Mouse (Mus musculus) cerebellum, adult 2 months (tissue): Measurements from ENCODE around the gene Il15. TPM values are rescaled to one million over a fixed set of nuclear protein-coding genes. Genes with fewer than 3 reads are reported as not detected.

Experiments used
- DNase-seq, 2 experiments: peaks; one replicate each; pipeline ENCODE4 v3.0.0; 2021
- H3K27ac ChIP-seq: fragments of 200-500 bp; 2 replicates; pipeline ENCODE4 v1.5.1; 2012; ENCODE audit warnings: low read length, control low read depth, inconsistent platforms; ENCODE audit not compliant: insufficient read depth
- H3K27me3 ChIP-seq: fragments of 200-500 bp; 2 replicates; pipeline ENCODE4 v1.6.1; 2012; ENCODE audit warnings: inconsistent platforms, mild to moderate bottlenecking, low read length, moderate library complexity; ENCODE audit not compliant: control insufficient read depth, insufficient read depth
- H3K4me1 ChIP-seq: fragments of 200-500 bp; 2 replicates; pipeline ENCODE4 v1.6.1; 2011; ENCODE audit warnings: low read length; ENCODE audit not compliant: control insufficient read depth, insufficient read depth
- H3K4me3 ChIP-seq: fragments of 200-500 bp; replicated peaks from 2 replicates; pipeline ENCODE3; 2011; ENCODE audit warnings: mild to moderate bottlenecking, low read depth, low read length, control low read depth; ENCODE audit not compliant: insufficient read depth
- CTCF ChIP-seq: fragments of 200-500 bp; IDR thresholded peaks from 2 replicates; pipeline ENCODE4 v1.5.1; 2011; ENCODE audit warnings: low read depth, mild to moderate bottlenecking, control low read depth, low read length, moderate library complexity, borderline replicate concordance; ENCODE audit not compliant: insufficient read depth
- POLR2A ChIP-seq: fragments of 200-500 bp; IDR thresholded peaks from 2 replicates; pipeline ENCODE4 v1.6.1; 2011; ENCODE audit warnings: low read length, control low read depth, borderline replicate concordance; ENCODE audit not compliant: insufficient read depth
- WGBS: fragments of 180-500 bp; shearing (Covaris S2); methylation state at CpG from one replicate; pipeline ENCODE4 v1.1.7; 2018; 5-methylcytosine and 5-hydroxymethylcytosine counted together
- polyA plus RNA-seq: library from polyadenylated mRNA; depleted of rRNA; stranded (reverse); fragments of >200 nt; gene quantifications from 2 replicates; pipeline ENCODE4 v1.2.3, GENCODE M21; 2012; rRNA removed

Gene Il15
- 4.2 and 5.4 TPM in 2 replicates for polyA plus RNA-seq

DNA sequence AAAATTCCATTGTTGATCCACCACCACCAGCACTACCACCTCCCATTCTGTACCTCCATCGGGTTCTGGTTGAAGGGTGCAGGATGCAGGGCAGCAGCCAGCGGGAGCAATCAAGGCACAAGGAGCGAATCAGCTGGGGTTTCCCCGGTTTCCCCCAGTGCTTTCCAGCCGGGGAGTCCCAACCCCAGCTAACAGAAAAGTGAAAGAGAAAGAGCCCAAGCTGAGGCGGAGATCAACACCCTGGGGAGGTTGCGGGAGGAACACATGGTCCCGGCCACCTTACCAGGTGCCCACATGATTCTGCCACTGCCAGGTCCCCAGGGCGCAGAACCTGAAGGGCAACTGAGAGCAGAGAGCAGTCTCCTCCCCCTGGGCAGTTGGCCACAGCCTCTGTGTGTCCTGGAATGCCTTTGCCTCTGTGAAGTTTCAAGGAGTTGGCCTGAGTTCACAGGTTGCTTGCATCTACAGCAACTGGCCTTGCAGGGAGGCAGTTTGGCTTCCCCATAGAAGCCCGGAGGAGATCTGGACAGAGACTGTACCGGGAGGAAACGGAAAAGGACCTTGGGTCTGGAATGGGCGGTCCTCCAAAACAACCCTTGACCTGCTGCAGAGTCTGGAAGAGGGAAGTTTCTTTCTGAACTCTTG is at the start of gene Il15:
Il15 (minus strand) TSS at position 537 of the 645 bp plus-strand sequence.
- Histone ChIP-seq H3K4me3 (peak within 1 kb of the TSS; percentile 41), H3K27me3 (no peaks in the 10 kb centered on the region), H3K27ac (peak within 1 kb of the TSS; percentile 10; the same call in 1 of the 2 replicates), H3K4me1 (peaks cover 4% of the 10 kb centered on the region; the same call in 1 of the 2 replicates)
- peak; percentile 18 to 24 for DNase-seq
- WGBS = 6% methylated on average over 13 of the region's 13 CpGs
- TF ChIP-seq CTCF = no peak
- no peak for TF ChIP-seq POLR2A

DNA sequence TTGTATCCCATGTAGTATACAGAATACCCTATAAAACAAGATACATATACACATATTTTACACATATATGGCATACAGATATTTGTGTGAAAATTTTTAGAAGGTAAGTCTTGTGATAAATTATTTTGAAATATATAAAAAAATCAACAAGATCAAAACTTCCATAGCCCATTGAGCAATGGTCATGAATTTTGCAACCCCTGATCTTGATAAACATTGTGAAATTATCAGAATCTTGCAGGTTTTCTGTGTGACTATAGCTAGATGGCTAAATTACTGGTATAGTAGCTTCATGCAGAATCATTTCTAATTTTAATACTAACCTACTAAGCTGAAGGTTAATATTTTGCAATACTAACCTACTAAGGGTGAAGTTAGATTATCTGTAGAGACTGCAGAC is 41.9 kb upstream of the Il15 start:
- Histone ChIP-seq H3K4me1 (no peaks in the 10 kb centered on the region), H3K27ac (no peak overlapping the region), H3K4me3 (no peak overlapping the region), H3K27me3 (no peaks in the 10 kb centered on the region)
- DNase-seq = no peak
- TF ChIP-seq POLR2A = no peak
- TF ChIP-seq CTCF = no peak

DNA sequence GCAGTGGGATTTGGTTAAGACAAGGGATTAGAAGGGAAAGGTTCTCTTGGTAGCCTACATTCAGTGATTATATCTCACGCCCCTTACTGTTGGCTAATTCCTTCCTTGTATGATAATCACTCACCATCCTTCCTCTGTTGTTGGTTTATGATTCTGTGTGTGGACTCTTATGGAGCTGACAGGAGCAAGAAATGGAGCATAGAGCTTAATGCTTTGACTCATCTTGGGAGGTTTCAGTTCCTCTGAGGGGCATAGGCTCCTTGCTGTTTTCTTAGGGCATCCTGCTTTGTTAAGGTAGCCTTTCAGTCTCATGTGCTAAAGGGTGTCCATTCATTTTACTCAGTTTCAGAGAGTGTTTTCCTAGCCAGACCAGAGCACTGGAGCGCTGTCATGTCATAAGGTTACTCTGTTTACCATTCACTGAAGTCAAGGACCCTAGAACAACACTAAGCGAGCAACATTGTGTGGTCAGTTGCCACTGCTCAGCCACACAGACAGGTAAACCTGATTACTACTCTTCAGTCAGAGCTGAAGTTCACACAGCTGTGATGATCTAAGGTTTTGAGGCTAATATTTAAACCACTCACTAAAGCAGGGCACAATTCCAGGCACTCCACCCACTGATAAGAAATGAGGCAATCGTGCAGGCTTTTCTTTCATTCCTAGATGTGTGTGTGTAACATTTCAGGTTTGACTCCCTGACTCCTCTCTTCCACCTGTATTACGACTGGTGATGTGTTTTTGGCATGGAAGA is 13.7 kb upstream of the Il15 start:
- Histone ChIP-seq H3K27me3 (no peaks in the 10 kb centered on the region), H3K4me3 (no peak overlapping the region), H3K4me1 (no peaks in the 10 kb centered on the region), H3K27ac (no peak overlapping the region)
- TF ChIP-seq CTCF = no peak
- DNase-seq = no peak
- 82% methylated on average over 5 of the region's 5 CpGs for WGBS

DNA sequence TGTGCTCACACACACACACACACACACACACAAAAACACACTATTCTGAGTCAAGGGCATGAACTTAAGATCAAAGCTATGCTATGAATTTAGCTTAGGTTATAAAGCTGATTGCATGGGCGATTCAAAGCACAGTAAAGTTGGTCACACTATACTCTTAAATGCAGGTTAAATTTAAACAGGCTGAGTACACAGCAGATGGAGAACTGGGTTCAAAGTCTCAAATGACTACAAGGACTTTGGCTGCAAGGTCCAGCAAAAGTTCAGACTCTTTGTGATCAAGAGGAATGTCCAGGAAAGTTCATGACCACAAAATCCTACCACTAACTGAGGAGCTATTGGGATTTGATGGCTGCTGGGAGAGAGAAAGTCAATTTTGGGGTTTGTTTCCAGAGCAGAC is 12.5 kb upstream of the Il15 start:
- 74% methylated on average over 1 of the region's 1 CpGs for WGBS
- no peak for DNase-seq
- TF ChIP-seq CTCF (no peak), POLR2A (no peak)

DNA sequence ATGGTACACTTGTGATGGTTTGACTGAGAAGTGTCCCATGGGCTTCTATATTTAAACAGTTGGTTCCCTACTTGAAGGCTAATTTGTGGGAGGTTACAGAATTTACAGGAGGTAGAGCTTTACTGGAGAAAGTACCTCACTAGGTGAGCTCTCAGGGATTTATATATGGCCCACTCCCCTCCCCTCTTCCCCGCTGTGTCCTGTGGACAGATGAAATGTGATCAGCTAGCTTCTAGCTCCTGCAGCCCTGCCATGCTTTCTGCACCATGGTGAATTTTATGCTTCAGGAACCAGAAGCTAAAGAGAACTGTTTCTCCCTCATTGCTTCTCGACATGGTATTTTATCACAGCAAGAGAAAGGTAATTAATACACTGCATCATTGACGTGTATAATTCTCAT is 7.1 kb upstream of the Il15 start:
- Histone ChIP-seq H3K27me3 (no peaks in the 10 kb centered on the region), H3K4me1 (no peaks in the 10 kb centered on the region), H3K27ac (no peak overlapping the region), H3K4me3 (no peak overlapping the region)
- no peak for DNase-seq
- no peak for TF ChIP-seq POLR2A
- no peak for TF ChIP-seq CTCF
- WGBS = 28% methylated on average over 3 of the region's 3 CpGs

More for the DNA sequence above, 12.5 kb upstream of the Il15 start:
- Histone ChIP-seq H3K27ac (no peak overlapping the region), H3K4me3 (no peak overlapping the region), H3K4me1 (no peaks in the 10 kb centered on the region), H3K27me3 (no peaks in the 10 kb centered on the region)

DNA sequence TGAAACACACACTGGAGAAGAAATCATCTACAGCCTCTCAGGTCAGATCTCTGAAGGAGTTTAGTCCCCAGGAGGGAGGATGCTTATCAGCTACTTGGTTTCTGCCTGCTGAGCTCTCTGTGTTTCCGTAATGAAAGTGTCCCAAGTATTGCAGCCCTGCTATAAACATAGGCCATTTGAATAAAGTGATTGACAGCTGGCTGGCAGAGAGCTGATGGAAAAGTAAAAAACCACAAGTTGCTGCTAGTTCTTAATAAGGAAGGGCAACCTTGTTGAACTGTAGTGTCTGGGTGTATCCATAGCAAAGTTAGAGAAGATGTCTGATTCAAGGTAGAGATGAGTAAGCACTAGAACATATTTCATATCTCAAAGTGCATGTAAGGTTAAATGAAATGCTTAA is 4.0 kb upstream of the Il15 start:
- Histone ChIP-seq H3K4me1 (peaks cover 4% of the 10 kb centered on the region; the same call in 1 of the 2 replicates), H3K27ac (no peak overlapping the region), H3K27me3 (no peaks in the 10 kb centered on the region), H3K4me3 (no peak overlapping the region)
- 46% methylated on average over 1 of the region's 1 CpGs for WGBS
- TF ChIP-seq POLR2A (no peak), CTCF (no peak)
- DNase-seq = no peak

DNA sequence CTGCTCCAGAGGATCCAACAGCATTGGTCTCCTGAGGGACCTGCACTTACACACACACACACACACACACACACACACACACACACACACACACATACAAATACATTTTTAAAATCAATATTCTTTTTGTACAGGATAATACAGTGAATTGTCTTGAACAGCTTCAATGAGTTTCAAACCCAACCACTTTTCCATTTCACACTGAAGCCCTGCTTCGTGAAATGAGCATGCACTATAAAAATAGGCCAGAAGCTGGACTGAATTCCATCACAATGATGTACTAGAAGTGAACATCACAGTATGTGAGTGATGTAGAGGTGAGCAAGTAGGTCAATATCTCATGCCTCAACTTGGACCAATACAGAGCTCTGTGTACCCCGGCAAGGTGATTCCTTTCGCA is 1.0 kb upstream of the Il15 start:
- Histone ChIP-seq H3K4me1 (peaks cover 4% of the 10 kb centered on the region; the same call in 1 of the 2 replicates), H3K27me3 (no peaks in the 10 kb centered on the region), H3K4me3 (no peak overlapping the region), H3K27ac (no peak overlapping the region)
- 97% methylated on average over 3 of the region's 3 CpGs for WGBS
- no peak for TF ChIP-seq CTCF
- TF ChIP-seq POLR2A = no peak
- DNase-seq = no peak

DNA sequence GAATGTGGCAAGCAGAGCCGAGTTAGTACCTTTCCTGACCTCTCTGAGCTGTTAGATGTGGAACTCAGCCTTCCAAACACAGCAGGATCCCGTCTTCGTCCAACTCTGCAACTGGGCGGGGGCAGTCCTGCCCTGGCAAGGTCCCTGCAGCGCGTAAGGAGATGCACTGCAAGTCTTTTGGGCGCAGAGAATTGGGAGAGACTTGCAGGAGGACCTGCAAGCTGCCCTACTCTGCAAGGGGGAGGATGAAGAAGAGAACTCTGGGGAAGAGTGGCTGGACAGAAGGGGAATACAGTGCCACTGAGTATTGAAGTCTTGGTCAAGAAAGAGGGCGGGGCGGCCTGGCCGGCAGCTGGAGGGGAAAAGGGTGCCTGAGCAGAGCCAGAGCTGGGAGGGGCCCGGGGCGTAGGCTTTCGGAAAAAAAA is 749 bp downstream of the Il15 start:
- DNase-seq = peak; percentile 21 to 23
- H3K27ac ChIP-seq = no peak overlapping the region
- 4% methylated on average over 13 of the region's 13 CpGs for WGBS

More for the DNA sequence above, 749 bp downstream of the Il15 start:
- H3K4me1 ChIP-seq = peaks cover 4% of the 10 kb centered on the region; the same call in 1 of the 2 replicates
- TF ChIP-seq POLR2A (no peak), CTCF (no peak)
- H3K4me3 ChIP-seq = peak overlapping the region; percentile 3
- no peaks in the 10 kb centered on the region for H3K27me3 ChIP-seq
